Mouse (Mus musculus) embryonic facial prominence, embryonic 15.5 days (tissue): Measurements from ENCODE around the gene Pik3ap1. TPM values are rescaled to one million over a fixed set of nuclear protein-coding genes. Genes with fewer than 3 reads are reported as not detected.
A peak's percentile ranks its signal among the peaks of the same experiment; 100 is the strongest.
"Not testable (repeated sequence)": the region's sequence is repeated elsewhere in the genome, so short reads cannot be mapped to it uniquely, and the experiment has no call there.

ENCODE experiments used
- ATAC-seq: fragments of 200-750 bp; cut with Nextera tagmentation; 2 replicates; pipeline ENCODE4 v1.8.0; 2017; ENCODE audit warnings: low read depth, moderate TSS enrichment; ENCODE audit not compliant: insufficient number of reproducible peaks, low FRiP score, low TSS enrichment
- H3K27ac ChIP-seq: fragments of 300-500 bp; sonication (generic); replicated peaks from 2 replicates; pipeline ENCODE4 v1.5.1; 2015; ENCODE audit warnings: mild to moderate bottlenecking, inconsistent platforms
- H3K27me3 ChIP-seq: fragments of 300-500 bp; sonication (generic); 2 replicates; pipeline ENCODE4 v1.6.1; 2015; ENCODE audit warnings: inconsistent platforms
- H3K36me3 ChIP-seq: fragments of 300-500 bp; sonication (generic); 2 replicates; pipeline ENCODE4 v1.6.1; 2015; ENCODE audit warnings: mild to moderate bottlenecking, inconsistent platforms
- H3K4me1 ChIP-seq: fragments of 300-500 bp; sonication (generic); 2 replicates; pipeline ENCODE4 v1.6.1; 2015; ENCODE audit warnings: inconsistent platforms
- H3K4me2 ChIP-seq: fragments of 300-500 bp; sonication (generic); replicated peaks from 2 replicates; pipeline ENCODE4 v1.6.1; 2015; ENCODE audit warnings: mild to moderate bottlenecking, inconsistent platforms
- H3K4me3 ChIP-seq: fragments of 300-500 bp; sonication (generic); replicated peaks from 2 replicates; pipeline ENCODE4 v1.5.1; 2015; ENCODE audit warnings: mild to moderate bottlenecking, inconsistent platforms
- H3K9ac ChIP-seq: fragments of 300-500 bp; sonication (generic); 2 replicates; pipeline ENCODE4 v1.6.1; 2015; ENCODE audit warnings: inconsistent platforms
- H3K9me3 ChIP-seq: fragments of 300-500 bp; sonication (generic); replicated peaks from 2 replicates; pipeline ENCODE4 v1.6.1; 2016; ENCODE audit warnings: inconsistent platforms
- WGBS: fragments of 180-500 bp; shearing (Covaris S2); methylation state at CpG from one replicate; pipeline ENCODE4 v1.1.7; 2015; 5-methylcytosine and 5-hydroxymethylcytosine counted together
- polyA plus RNA-seq: library from polyadenylated mRNA; unstranded; fragments of >200 nt; fragmentation: Nextera tagmentation; extraction: Ambion mirVana; gene quantifications from 2 replicates; pipeline ENCODE4 v1.2.1, GENCODE M21; 2015

Gene Pik3ap1
- polyA plus RNA-seq, 1 experiment from 2014 or later, result 3.4 TPM

GRCm38 (mm10) chr19:41328743-41329142 is 56.2 kb downstream of the Pik3ap1 start:
- Histone ChIP-seq H3K4me3 (no peak overlapping the region), H3K4me1 (no peaks in the 10 kb centered on the region), H3K27me3 (no peaks in the 10 kb centered on the region), H3K27ac (no peak overlapping the region), H3K9me3 (no peaks in the 10 kb centered on the region), H3K36me3 (no peaks in the 10 kb centered on the region), H3K9ac (no peak overlapping the region), H3K4me2 (no peak overlapping the region)
- WGBS, result 77% methylated on average over 9 of the region's 9 CpGs
- no peak for ATAC-seq

DNA sequence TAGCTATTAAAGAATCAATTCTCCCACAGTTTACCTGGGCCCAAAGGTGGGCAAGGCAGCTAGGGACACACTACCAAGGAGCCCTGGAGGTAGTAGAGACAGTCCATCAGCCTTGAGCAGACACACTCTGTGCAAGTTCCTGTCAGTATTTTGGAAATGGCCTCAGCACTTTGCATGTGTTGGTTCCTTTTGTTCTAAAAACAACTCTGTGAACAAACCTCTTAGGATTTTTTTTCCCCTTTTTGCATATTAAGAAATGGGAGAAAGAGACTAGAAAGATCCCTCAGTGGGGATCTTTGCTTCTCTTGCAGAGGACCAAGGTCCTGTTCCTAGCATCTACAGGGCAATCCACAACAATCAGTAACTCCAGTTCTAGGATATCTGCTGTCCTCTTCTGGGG is 61.1 kb downstream of the Pik3ap1 start:
- ATAC-seq, result no peak

GRCm38 (mm10) chr19:41323125-41323524 is 61.8 kb downstream of the Pik3ap1 start:
- ATAC-seq, result no peak
- Histone ChIP-seq H3K9me3 (no peaks in the 10 kb centered on the region), H3K4me3 (no peak overlapping the region), H3K27ac (no peak overlapping the region), H3K4me1 (no peaks in the 10 kb centered on the region), H3K36me3 (no peaks in the 10 kb centered on the region), H3K27me3 (no peaks in the 10 kb centered on the region), H3K9ac (no peak overlapping the region), H3K4me2 (no peak overlapping the region)
- WGBS, result 86% methylated on average over 4 of the region's 4 CpGs

More for the DNA sequence above, 61.1 kb downstream of the Pik3ap1 start:
- Histone ChIP-seq H3K27ac (no peak overlapping the region), H3K36me3 (no peaks in the 10 kb centered on the region), H3K27me3 (no peaks in the 10 kb centered on the region), H3K4me2 (no peak overlapping the region), H3K9ac (no peak overlapping the region), H3K4me3 (no peak overlapping the region), H3K9me3 (no peaks in the 10 kb centered on the region), H3K4me1 (no peaks in the 10 kb centered on the region)

DNA sequence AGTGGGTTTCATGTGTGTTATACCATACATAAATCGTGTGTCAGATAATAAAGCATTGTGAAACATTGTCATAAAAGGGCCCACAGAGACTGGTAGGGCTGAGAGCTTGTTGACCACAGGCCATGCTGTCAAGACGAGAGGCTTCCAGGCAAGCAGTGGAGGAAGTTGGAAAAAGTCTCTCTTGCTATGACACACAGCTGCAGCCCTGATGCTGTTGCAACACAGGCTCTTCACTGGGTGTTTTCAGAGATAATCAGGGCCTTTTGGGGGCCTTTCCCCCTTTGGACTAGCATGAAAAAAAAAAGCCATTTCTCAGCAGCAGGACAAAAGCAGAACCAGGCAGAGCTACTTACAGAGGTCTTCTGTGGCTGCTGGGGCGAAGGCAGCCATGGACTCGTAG is 63.8 kb downstream of the Pik3ap1 start:
- Histone ChIP-seq H3K4me2 (no peak overlapping the region), H3K4me3 (no peak overlapping the region), H3K36me3 (no peaks in the 10 kb centered on the region), H3K4me1 (no peaks in the 10 kb centered on the region), H3K27ac (no peak overlapping the region), H3K9me3 (no peaks in the 10 kb centered on the region), H3K9ac (no peak overlapping the region), H3K27me3 (no peaks in the 10 kb centered on the region)
- WGBS, result 81% methylated on average over 4 of the region's 4 CpGs
- ATAC-seq, result no peak

DNA sequence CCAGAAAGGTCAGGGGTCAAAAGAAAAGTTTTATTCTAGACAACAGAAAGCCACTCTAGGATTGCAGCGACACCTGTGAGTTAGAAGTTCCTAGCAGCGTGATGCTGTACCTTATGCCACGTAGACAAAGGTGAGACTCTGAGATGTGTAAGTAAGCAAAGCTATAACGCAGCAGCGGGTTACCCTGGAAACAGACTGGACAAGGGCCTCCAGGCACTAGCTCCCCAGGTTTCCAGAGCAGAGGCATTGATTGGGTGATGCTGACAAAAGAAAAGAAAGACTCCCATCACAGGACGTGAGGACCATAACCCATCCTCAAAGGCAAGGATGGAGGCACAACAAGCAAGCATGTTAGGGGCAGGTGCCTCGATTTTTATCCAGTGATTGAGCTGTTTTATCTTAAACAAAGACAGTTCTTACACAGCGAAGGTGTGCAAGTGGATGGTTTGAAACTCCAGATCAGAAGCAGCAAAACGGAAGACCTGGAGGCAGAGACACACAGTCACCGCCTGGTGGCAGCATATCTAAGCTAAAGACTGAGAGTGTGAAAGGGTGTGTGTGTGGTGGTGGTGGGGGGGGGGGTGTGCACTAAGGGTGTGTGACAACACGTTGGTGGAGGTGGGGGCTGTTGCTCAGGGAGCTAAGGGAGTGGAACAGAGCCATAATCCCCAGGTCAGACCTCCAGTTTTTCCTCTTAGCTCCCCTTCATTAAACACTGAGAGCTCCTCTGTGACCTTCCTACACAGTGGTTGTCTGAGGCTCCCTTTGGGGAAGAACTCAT is 67.4 kb downstream of the Pik3ap1 start:
- Histone ChIP-seq H3K27me3 (no peaks in the 10 kb centered on the region), H3K4me3 (no peak overlapping the region), H3K36me3 (no peaks in the 10 kb centered on the region), H3K27ac (no peak overlapping the region), H3K4me1 (no peaks in the 10 kb centered on the region), H3K4me2 (no peak overlapping the region), H3K9me3 (no peaks in the 10 kb centered on the region), H3K9ac (no peak overlapping the region)
- WGBS, result 31% methylated on average over 11 of the region's 11 CpGs
- peak; percentile 29; the same call in 1 of the 2 replicates for ATAC-seq

DNA sequence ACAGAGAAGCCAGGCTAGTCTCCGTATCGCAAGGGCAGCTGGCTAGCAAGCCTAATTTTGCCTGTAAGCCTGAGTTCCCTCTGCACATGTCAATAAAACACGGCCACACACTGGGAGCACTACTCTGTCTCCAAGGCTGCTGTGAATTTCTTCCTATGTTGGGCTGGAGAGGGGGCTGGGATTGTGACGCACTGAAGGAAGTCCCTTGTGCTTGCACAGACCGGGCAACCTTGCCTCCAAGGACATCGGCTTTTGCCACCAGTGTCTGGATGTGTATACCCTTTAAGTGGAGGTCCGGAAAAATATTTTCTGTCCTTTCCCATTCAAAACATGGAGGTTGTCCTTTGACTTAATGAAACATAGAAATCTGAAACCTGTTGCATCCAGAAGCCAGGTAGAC is 70.2 kb downstream of the Pik3ap1 start:
- ATAC-seq, result no peak
- no peak overlapping the region for H3K27ac ChIP-seq
- H3K4me3 ChIP-seq, result no peak overlapping the region
- H3K4me1 ChIP-seq, result no peaks in the 10 kb centered on the region
- 87% methylated on average over 7 of the region's 7 CpGs for WGBS
- H3K9ac ChIP-seq, result no peak overlapping the region
- H3K9me3 ChIP-seq, result no peaks in the 10 kb centered on the region
- no peaks in the 10 kb centered on the region for H3K27me3 ChIP-seq
- H3K4me2 ChIP-seq, result no peak overlapping the region
- no peaks in the 10 kb centered on the region for H3K36me3 ChIP-seq

DNA sequence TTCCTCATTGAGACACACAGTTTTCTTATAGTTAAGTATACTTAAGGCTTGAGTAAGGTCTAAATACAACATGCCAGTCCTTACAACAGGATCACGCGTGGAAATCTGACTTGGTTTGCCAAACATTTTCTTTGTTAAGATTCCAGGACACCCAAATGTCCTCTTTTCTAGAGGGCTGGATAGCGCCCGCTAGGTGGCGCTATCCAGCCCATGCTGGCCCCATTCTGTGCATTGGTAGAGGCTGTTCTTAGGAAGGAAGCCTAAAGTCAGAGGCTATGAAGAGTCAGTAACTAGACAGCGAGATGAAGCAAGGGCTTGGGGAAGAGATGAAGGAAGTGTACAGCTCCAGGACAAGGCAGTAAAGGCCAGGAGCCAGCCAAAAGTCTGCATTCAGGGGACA is 71.2 kb downstream of the Pik3ap1 start:
- no peaks in the 10 kb centered on the region for H3K4me1 ChIP-seq
- no peak overlapping the region for H3K27ac ChIP-seq
- no peak overlapping the region for H3K4me3 ChIP-seq
- no peaks in the 10 kb centered on the region for H3K36me3 ChIP-seq
- 18% methylated on average over 6 of the region's 6 CpGs for WGBS
- no peak for ATAC-seq
- H3K9ac ChIP-seq, result no peak overlapping the region
- no peaks in the 10 kb centered on the region for H3K27me3 ChIP-seq
- H3K9me3 ChIP-seq, result no peaks in the 10 kb centered on the region
- no peak overlapping the region for H3K4me2 ChIP-seq

GRCm38 (mm10) chr19:41312587-41312986 is 72.3 kb downstream of the Pik3ap1 start:
- H3K9me3 ChIP-seq, H3K4me3 ChIP-seq, H3K27ac ChIP-seq, H3K4me1 ChIP-seq, H3K4me2 ChIP-seq, H3K36me3 ChIP-seq, H3K27me3 ChIP-seq, ATAC-seq, H3K9ac ChIP-seq: not testable (repeated sequence)
- WGBS, result 91% methylated on average over 8 of the region's 8 CpGs

- Histone ChIP-seq H3K4me1 (no peaks in the 10 kb centered on the region), H3K4me2 (no peak overlapping the region), H3K27me3 (no peaks in the 10 kb centered on the region), H3K9ac (no peak overlapping the region), H3K9me3 (no peaks in the 10 kb centered on the region), H3K4me3 (no peak overlapping the region), H3K27ac (no peak overlapping the region), H3K36me3 (no peaks in the 10 kb centered on the region)
- no peak for ATAC-seq
- WGBS, result 59% methylated on average over 4 of the region's 4 CpGs
Observed at GRCm38 (mm10) chr19:41312027-41312426, 72.9 kb downstream of the Pik3ap1 start.

DNA sequence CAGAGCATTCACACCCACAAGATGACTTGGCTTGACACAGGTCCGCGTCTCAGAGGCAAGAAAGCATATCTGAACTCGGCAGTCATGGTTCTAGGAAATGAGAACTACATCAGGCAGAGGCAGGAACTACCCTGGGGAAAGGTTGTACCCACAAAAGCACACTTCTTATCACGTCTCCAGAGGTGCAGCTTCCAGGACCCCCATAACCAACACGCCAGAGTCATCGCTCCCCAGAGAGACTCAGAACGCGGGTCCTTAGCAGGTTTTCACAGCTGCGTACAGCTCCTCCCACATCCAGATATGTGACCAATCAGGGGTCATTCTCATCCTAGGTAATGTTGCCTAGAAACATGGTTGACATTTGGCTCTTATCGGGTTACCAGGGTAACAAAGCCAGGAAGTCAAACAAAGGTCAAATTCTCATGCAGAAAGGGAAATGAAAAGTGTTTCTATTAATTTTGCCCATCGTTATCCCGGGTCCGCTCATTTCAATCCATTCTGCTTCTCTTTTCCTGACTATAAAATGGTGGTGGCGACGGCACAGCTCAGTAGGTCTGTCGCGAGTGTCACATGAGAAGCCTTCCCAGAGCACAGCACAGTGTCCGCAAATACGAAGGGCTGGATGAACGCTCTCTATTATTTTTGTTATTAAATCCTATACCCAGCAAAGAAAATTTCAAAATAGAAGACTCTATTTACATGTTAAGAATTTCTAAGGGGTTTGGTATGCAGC is 73.8 kb downstream of the Pik3ap1 start:
- no peak for ATAC-seq
- no peaks in the 10 kb centered on the region for H3K9me3 ChIP-seq
- no peaks in the 10 kb centered on the region for H3K36me3 ChIP-seq
- WGBS, result 26% methylated on average over 20 of the region's 20 CpGs
- no peaks in the 10 kb centered on the region for H3K4me1 ChIP-seq
- H3K4me3 ChIP-seq, result peak overlapping the region; percentile 22
- no peaks in the 10 kb centered on the region for H3K27me3 ChIP-seq
- peak overlapping the region; percentile 43 for H3K4me2 ChIP-seq
- no peak overlapping the region for H3K27ac ChIP-seq
- no peak overlapping the region for H3K9ac ChIP-seq

- Histone ChIP-seq H3K4me2 (no peak overlapping the region), H3K36me3 (no peaks in the 10 kb centered on the region), H3K9ac (no peak overlapping the region), H3K27ac (no peak overlapping the region), H3K4me3 (no peak overlapping the region), H3K9me3 (no peaks in the 10 kb centered on the region), H3K4me1 (peaks cover 3% of the 10 kb centered on the region; the same call in 1 of the 2 replicates), H3K27me3 (no peaks in the 10 kb centered on the region)
- WGBS, result 52% methylated on average over 3 of the region's 3 CpGs
- ATAC-seq, result no peak
Observed at GRCm38 (mm10) chr19:41303933-41304332, 81.0 kb downstream of the Pik3ap1 start.
